Mouse (Mus musculus) embryo, embryonic 11 days (tissue): ENCODE measurements around the gene Ap2s1.
"Not testable (repeated sequence)": the region's sequence is repeated elsewhere in the genome, so short reads cannot be mapped to it uniquely, and the experiment has no call there.

Experiments used
- DNase-seq: peaks from one replicate; pipeline ENCODE4 v3.0.0-alpha.2; 2015

Gene Ap2s1

DNA sequence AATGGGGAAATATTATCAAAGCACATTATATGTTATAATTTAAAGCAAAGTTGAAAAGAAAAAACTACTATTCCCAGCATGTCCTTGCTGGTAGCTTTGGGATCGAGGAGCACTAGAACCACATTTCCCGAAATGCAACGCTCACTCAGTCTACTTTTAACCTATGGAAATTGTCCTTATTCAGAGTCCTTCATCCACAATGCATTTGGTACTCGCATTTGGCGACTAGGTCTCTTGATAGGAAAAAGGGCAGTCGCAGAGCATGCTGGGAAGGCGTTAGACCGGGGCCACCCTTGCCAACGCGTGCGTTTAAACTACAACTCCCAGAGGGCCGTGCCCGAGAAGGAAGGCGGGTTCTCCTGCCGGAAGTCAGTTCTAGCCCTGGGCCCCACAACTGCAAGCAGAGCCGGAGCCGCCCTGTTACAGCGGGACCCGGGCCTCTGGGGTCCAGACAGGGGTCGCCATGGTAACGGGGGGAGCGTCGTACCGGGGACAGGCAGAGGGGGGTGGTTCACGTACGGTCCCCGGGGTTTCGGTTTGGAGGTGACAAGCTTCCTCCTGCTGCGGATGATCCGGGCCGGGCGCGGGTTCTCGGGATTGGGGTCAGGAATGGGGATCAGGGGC, at the start of gene Ap2s1:
Ap2s1 (plus strand) TSS at position 338 of the 624 bp plus-strand sequence.
- peak; percentile 99 for DNase-seq

GRCm38 (mm10) chr7:16689196-16689595, 49.0 kb upstream of the Ap2s1 start:
- DNase-seq, result no peak

DNA sequence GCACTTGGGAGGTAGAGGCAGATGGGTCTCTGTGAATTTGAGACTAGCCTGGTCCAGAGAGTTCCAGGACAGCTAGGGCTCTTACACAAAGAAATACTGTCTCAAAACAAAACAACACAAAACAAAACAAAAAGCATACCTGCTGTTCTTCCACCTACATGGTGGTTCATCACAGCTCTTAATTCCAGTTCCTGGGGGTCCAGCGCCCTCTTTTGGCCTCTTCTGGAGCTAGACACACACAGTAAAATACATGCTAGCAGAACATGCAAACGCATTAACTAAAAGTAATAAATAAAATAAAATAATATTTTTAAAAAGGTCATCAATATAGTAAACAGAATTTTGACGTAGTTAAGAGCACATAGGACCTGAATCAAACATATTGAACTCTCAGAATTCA, 43.2 kb upstream of the Ap2s1 start:
- DNase-seq, result peak; percentile 17

DNA sequence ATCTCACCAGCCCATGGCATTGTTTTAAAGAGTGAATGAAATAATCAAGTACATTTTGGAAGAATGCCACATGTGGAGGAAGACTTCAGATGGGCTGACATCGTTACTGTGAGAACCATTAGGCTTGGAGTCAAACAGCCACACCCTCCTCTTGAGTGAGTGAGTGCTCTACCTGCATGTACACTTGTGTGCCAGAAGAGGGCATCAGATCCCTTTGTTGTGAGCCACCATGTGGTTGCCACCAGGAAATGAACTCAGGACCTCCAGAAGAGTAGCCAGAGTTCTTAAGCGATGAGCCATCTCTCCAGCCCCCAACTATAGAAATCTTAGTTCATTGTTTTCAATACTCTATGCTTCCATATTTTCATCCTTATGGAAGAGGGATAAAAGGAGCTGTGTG, 39.2 kb upstream of the Ap2s1 start:
- DNase-seq, result no peak

DNA sequence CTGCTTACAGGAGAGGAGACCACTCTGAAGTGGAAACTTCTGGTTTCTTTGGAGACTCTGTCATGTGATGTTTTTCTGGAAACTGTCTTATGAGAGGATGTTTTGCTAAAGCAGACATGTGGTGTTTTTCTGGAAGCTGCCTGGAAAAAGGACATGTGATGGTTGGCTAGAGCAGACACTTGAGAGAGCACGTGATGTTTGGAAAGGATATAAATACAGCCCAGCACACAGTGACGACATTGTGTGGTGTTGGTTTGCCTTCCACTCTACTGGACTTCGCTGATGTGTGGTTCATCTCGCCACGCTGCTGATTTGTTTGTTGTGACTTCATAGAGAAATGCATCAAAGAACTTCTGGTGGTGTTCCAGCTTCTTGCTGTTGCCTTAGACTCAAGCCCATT, 37.6 kb upstream of the Ap2s1 start:
- no peak for DNase-seq

- no peak for DNase-seq
Measured at GRCm38 (mm10) chr7:16706385-16706784, 31.8 kb upstream of the Ap2s1 start.

DNA sequence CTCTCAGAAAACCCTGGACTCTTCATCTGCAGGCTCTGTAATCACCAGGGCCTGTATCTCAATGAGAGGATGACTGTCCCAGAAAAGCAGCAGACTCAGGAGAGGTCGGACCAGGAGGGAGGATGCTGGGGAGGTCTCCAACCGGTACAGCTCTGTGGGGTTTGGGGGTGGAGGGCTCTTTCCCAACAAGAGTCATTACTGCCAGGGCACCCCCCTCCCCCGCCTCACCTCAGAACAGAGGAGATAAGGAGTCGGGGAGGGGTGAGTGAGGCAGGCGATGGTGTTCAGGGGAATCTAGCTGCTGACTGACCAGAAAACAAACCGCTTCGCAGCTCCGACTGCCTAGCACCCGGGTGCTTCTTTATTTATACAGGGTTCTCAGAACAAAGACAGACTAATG, 30.0 kb upstream of the Ap2s1 start:
- no peak for DNase-seq

DNA sequence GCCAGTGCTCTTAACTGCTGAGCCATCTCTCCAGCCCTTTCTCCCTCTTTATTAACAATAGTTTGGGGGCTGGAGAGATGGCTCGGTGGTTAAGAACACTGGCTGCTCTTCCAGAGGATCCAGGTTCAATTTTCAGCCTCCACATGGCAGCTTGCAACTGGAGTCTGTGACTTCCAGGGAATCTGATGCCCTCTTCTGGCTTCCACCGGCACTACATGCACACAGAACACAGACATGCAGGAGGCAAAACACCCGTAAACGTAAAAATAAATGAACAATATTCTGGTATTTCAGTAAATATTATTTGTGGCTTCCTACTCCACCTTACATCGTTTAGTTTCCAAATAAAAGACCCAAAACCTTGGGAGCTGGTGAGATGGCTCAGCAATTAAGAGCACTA, 27.6 kb upstream of the Ap2s1 start:
- no peak for DNase-seq

DNA sequence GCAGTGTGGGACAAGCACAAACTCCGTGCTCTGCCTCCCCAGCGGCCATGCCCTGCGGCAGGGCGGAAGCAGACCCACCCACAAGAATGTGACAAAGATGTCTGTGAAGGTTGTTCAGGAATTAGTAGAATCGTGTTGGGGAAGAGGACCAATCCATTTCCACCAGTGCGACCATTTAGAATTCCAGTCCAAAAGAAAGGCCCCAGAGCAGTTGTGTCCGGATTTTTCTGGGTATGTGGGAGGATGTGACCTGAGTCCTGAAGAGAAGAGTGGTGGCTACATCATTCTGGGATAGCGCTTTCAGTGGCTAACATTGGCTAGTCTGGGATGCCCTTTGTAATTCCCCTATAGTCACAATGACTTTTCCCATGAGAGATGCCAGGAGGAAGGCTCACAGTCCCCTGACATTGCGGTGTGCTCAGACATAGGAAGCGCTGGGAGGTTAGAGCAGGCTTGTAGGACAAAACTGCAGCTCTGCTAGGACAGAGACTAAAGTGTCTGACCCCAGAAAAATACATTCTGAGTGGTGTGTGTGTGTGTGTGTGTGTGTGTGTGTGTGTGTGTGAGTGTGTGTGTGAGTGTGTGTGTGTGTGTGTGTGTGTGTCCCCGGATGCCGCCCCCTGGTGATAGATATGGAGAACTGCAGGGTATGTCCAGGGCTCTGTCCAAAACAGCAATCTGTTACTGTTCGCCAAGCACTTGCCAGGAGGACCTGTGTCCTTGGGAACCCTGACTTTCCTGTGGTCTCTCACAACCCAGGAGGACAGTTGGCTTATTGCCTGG, 25.4 kb upstream of the Ap2s1 start:
- DNase-seq, result no peak

- not testable (repeated sequence) for DNase-seq
Measured at GRCm38 (mm10) chr7:16716456-16717152, 21.6 kb upstream of the Ap2s1 start.

GRCm38 (mm10) chr7:16721629-16722028, 16.6 kb upstream of the Ap2s1 start, which contains the start of gene Ceacam9:
Ceacam9 (plus strand) TSS chr7:16721929.
- no peak for DNase-seq

- DNase-seq, result not testable (repeated sequence)
Measured at GRCm38 (mm10) chr7:16722490-16722889, 15.7 kb upstream of the Ap2s1 start.

- DNase-seq, result peak; percentile 93
Measured at GRCm38 (mm10) chr7:16728596-16729348, 9.4 kb upstream of the Ap2s1 start.

- peak; percentile 78 for DNase-seq
Measured at GRCm38 (mm10) chr7:16729563-16729962, 8.6 kb upstream of the Ap2s1 start.

- no peak for DNase-seq
Measured at GRCm38 (mm10) chr7:16730791-16731190, 7.4 kb upstream of the Ap2s1 start.

GRCm38 (mm10) chr7:16731893-16732422, 6.3 kb upstream of the Ap2s1 start:
- no peak for DNase-seq

GRCm38 (mm10) chr7:16737606-16738072, 571 bp upstream of the Ap2s1 start:
- DNase-seq, result no peak

GRCm38 (mm10) chr7:16739056-16739604, 920 bp downstream of the Ap2s1 start:
- no peak for DNase-seq

- no peak for DNase-seq
Measured at GRCm38 (mm10) chr7:16745373-16745772, 7.2 kb downstream of the Ap2s1 start.

DNA sequence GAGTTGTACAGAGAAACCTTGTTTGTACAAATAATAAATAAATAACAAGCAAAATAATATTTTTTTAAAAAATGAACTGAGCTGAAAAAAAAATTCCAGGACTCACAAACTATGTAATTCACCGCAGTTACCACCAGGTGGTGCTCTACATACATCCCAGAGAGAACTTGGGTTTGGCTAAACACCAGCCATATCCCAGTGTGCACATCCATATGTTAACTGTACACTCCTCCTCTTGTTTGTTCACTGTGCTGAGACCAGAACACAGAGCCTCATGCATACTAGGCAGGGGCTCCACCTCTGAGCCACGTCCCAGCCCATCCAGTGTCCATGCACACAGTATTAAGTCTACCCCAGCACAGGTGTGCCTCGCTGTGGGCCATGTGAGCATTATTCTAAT, 7.9 kb downstream of the Ap2s1 start:
- DNase-seq, result peak; percentile 79

DNA sequence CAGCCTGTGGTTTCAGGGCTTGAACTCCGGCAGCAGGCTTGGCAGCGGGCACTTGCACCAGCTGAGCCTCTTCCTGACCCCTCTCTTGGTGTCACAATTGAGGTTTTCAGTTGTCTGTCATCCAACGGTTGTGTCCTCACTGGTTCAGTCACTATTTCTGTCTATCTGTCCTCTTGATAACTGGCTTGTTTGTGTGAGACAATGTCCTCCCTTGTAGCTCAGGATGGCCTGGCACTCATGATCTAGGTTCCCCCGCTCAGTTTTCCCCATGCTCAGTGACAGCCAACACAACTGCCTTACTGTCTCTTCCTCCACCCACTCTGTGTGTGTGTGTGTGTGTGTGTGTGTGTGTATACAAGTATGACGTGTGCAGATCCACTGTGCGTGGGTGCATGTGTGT, 9.4 kb downstream of the Ap2s1 start:
- no peak for DNase-seq

GRCm38 (mm10) chr7:16752016-16752415, 13.8 kb downstream of the Ap2s1 start:
- no peak for DNase-seq
